Mouse (Mus musculus) G1E (cell line): ENCODE measurements around the gene Fam81a. TPM values are rescaled to one million over a fixed set of nuclear protein-coding genes. Genes with fewer than 3 reads are reported as not detected.

Experiments used
- ATAC-seq: 2 replicates; pipeline ENCODE4 v1.8.0; 2016; ENCODE audit warnings: mild to moderate bottlenecking; ENCODE audit not compliant: insufficient number of reproducible peaks, poor library complexity, low FRiP score, severe bottlenecking; ENCODE audit errors: extremely low read depth
- DNase-seq: peaks from one replicate; pipeline ENCODE4 v3.0.0; 2012; ENCODE audit warnings: low spot score
- H3K27me3 ChIP-seq: 2 replicates; pipeline ENCODE4 v1.6.1; 2012; ENCODE audit warnings: mild to moderate bottlenecking, low read length, inconsistent platforms; ENCODE audit not compliant: insufficient read depth
- H3K36me3 ChIP-seq: replicated peaks from 2 replicates; pipeline ENCODE3; 2012; ENCODE audit warnings: mild to moderate bottlenecking, inconsistent platforms
- H3K4me1 ChIP-seq: 2 replicates; pipeline ENCODE4 v1.6.1; 2012; ENCODE audit warnings: low read depth, low read length, inconsistent platforms, mixed read lengths; ENCODE audit not compliant: insufficient read depth
- H3K4me3 ChIP-seq: 2 replicates; pipeline ENCODE4 v1.5.1; 2012; ENCODE audit warnings: low read depth, mild to moderate bottlenecking, inconsistent platforms, low read length, moderate library complexity, mixed read lengths
- H3K9me3 ChIP-seq: replicated peaks from 2 replicates; pipeline ENCODE4 v1.6.1; 2012; ENCODE audit warnings: inconsistent platforms
- CTCF ChIP-seq: IDR thresholded peaks from 2 replicates; pipeline ENCODE4 v1.5.1; 2012; ENCODE audit warnings: low read depth, low read length, inconsistent platforms, mixed read lengths
- GATA1 ChIP-seq: IDR thresholded peaks from 2 replicates; pipeline ENCODE4 v1.6.1; 2012; ENCODE audit warnings: borderline replicate concordance, low read length, inconsistent platforms, mixed read lengths
- GATA2 ChIP-seq: IDR thresholded peaks from 2 replicates; pipeline ENCODE4 v1.6.1; 2012; ENCODE audit warnings: low read depth, low read length, inconsistent platforms, borderline replicate concordance
- POLR2AphosphoS5 ChIP-seq: IDR thresholded peaks from 2 replicates; pipeline ENCODE4 v1.6.1; 2012; ENCODE audit warnings: low read depth, low read length, inconsistent platforms; ENCODE audit not compliant: insufficient replicate concordance
- TAL1 ChIP-seq: conservative IDR thresholded peaks from 2 replicates; pipeline ENCODE4 v1.6.1; 2012; ENCODE audit warnings: low read depth, low read length, inconsistent platforms, mixed read lengths
- polyA plus RNA-seq: library from polyadenylated mRNA; stranded (reverse); fragments of >175 nt; gene quantifications from 2 replicates; pipeline ENCODE4 v1.2.3, GENCODE M21; 2012
- total RNA-seq, 2 experiments: library from RNA; stranded (forward) in 1 of 2; stranded (reverse) in 1 of 2; fragments of 200-1000 nt in 1 of 2; fragments of >200 nt in 1 of 2; fragmentation: Nextera tagmentation in 1 of 2; gene quantifications; 2 replicates each; pipeline ENCODE4 v1.2.3; 2014 to 2017

Fam81a gene
- total RNA-seq (2014; fragmentation: Nextera tagmentation) (not detected in 2 replicates), total RNA-seq (2017) (0.06 TPM in 1 of 2 replicates, not detected in the other), polyA plus RNA-seq (not detected in 2 replicates)

- TF ChIP-seq CTCF (no peak), POLR2AphosphoS5 (no peak), GATA1 (no peak), GATA2 (no peak), TAL1 (no peak)
- Histone ChIP-seq H3K9me3 (peaks cover 7% of the 10 kb centered on the region), H3K27me3 (peaks cover 7% of the 10 kb centered on the region; the same call in 1 of the 2 replicates), H3K4me3 (no peak within 1 kb of the TSS), H3K4me1 (no peaks in the 10 kb centered on the region), H3K36me3 (no peaks in the 10 kb centered on the region)
- DNase-seq, result no peak
- no peak for ATAC-seq
Measured at GRCm38 (mm10) chr9:70142460-70142859, at the start of gene Fam81a. TSS of gene Fam81a (minus strand) at chr9:70142560.

GRCm38 (mm10) chr9:70182639-70183038 lies 40.3 kb upstream of the Fam81a start:
- no peak for TF ChIP-seq TAL1
- no peak for TF ChIP-seq POLR2AphosphoS5
- TF ChIP-seq CTCF, result no peak
- TF ChIP-seq GATA1, result no peak
- TF ChIP-seq GATA2, result no peak
- H3K36me3 ChIP-seq, result no peaks in the 10 kb centered on the region
- peaks cover 2% of the 10 kb centered on the region; the same call in 1 of the 2 replicates for H3K27me3 ChIP-seq
- DNase-seq (no peak), ATAC-seq (no peak)
- H3K4me3 ChIP-seq, result no peak overlapping the region
- H3K9me3 ChIP-seq, result no peaks in the 10 kb centered on the region
- no peaks in the 10 kb centered on the region for H3K4me1 ChIP-seq

- no peaks in the 10 kb centered on the region for H3K36me3 ChIP-seq
- H3K9me3 ChIP-seq, result no peaks in the 10 kb centered on the region
- H3K4me1 ChIP-seq, result no peaks in the 10 kb centered on the region
- no peak for TF ChIP-seq GATA1
- no peak for TF ChIP-seq CTCF
- no peak for TF ChIP-seq TAL1
- no peak for TF ChIP-seq GATA2
- TF ChIP-seq POLR2AphosphoS5, result no peak
- H3K27me3 ChIP-seq, result peaks cover 2% of the 10 kb centered on the region; the same call in 1 of the 2 replicates
- no peak overlapping the region for H3K4me3 ChIP-seq
- no peak for ATAC-seq
- DNase-seq, result no peak
Measured at GRCm38 (mm10) chr9:70181719-70182118, 39.4 kb upstream of the Fam81a start.

GRCm38 (mm10) chr9:70176291-70176690 lies 33.9 kb upstream of the Fam81a start:
- no peak for TF ChIP-seq POLR2AphosphoS5
- no peak for TF ChIP-seq GATA1
- TF ChIP-seq GATA2, result no peak
- no peak for TF ChIP-seq CTCF
- TF ChIP-seq TAL1, result no peak
- ATAC-seq (no peak), DNase-seq (no peak)
- peaks cover 2% of the 10 kb centered on the region; the same call in 1 of the 2 replicates for H3K27me3 ChIP-seq
- no peak overlapping the region for H3K4me3 ChIP-seq
- H3K9me3 ChIP-seq, result no peaks in the 10 kb centered on the region
- H3K36me3 ChIP-seq, result no peaks in the 10 kb centered on the region
- no peaks in the 10 kb centered on the region for H3K4me1 ChIP-seq

GRCm38 (mm10) chr9:70174896-70175295 lies 32.5 kb upstream of the Fam81a start:
- TF ChIP-seq CTCF, result no peak
- no peak for TF ChIP-seq TAL1
- TF ChIP-seq GATA1, result no peak
- no peak for TF ChIP-seq POLR2AphosphoS5
- TF ChIP-seq GATA2, result no peak
- no peaks in the 10 kb centered on the region for H3K27me3 ChIP-seq
- ATAC-seq (no peak), DNase-seq (no peak)
- no peaks in the 10 kb centered on the region for H3K9me3 ChIP-seq
- H3K4me3 ChIP-seq, result no peak overlapping the region
- H3K36me3 ChIP-seq, result no peaks in the 10 kb centered on the region
- no peaks in the 10 kb centered on the region for H3K4me1 ChIP-seq

- no peak overlapping the region for H3K4me3 ChIP-seq
- no peaks in the 10 kb centered on the region for H3K4me1 ChIP-seq
- no peaks in the 10 kb centered on the region for H3K36me3 ChIP-seq
- H3K9me3 ChIP-seq, result no peaks in the 10 kb centered on the region
- no peaks in the 10 kb centered on the region for H3K27me3 ChIP-seq
- ATAC-seq (no peak), DNase-seq (no peak)
- no peak for TF ChIP-seq GATA2
- TF ChIP-seq GATA1, result no peak
- TF ChIP-seq CTCF, result no peak
- no peak for TF ChIP-seq TAL1
- no peak for TF ChIP-seq POLR2AphosphoS5
Measured at GRCm38 (mm10) chr9:70174291-70174848, 32.0 kb upstream of the Fam81a start.

- peak; percentile 36 for TF ChIP-seq CTCF
- TF ChIP-seq GATA1, result no peak
- Histone ChIP-seq H3K36me3 (no peaks in the 10 kb centered on the region), H3K4me3 (no peak overlapping the region), H3K4me1 (no peaks in the 10 kb centered on the region), H3K27me3 (no peaks in the 10 kb centered on the region), H3K9me3 (no peaks in the 10 kb centered on the region)
- no peak for DNase-seq
- ATAC-seq, result no peak
Measured at GRCm38 (mm10) chr9:70168973-70169372, 26.6 kb upstream of the Fam81a start.
